Mouse (Mus musculus) layer of hippocampus, adult 2 months (tissue): ENCODE data around the gene Dtx1. TPM values are rescaled to one million over a fixed set of nuclear protein-coding genes. Genes with fewer than 3 reads are reported as not detected.

Experiments
- DNase-seq, 2 experiments: peaks; one replicate each; pipeline ENCODE4 v3.0.0; 2022; ENCODE audit warnings: low spot score in 2 of 2
- H3K27ac ChIP-seq: fragments of 200-600 bp; 2 replicates; pipeline ENCODE4 v1.8.1; 2022
- H3K4me3 ChIP-seq: fragments of 200-600 bp; 2 replicates; pipeline ENCODE4 v1.8.1; 2022; ENCODE audit warnings: mild to moderate bottlenecking
- CTCF ChIP-seq: fragments of 200-600 bp; conservative IDR thresholded peaks from 2 replicates; pipeline ENCODE4 v1.8.1; 2022; ENCODE audit warnings: antibody characterized with exemption, mild to moderate bottlenecking, moderate library complexity
- total RNA-seq, 2 experiments: library from RNA; stranded (reverse); gene quantifications; 2 replicates each; pipeline ENCODE4 v1.2.3; 2021

The Dtx1 gene
- total RNA-seq, 2 experiments from 2014 or later: 70.9 to 73.9 TPM

DNA sequence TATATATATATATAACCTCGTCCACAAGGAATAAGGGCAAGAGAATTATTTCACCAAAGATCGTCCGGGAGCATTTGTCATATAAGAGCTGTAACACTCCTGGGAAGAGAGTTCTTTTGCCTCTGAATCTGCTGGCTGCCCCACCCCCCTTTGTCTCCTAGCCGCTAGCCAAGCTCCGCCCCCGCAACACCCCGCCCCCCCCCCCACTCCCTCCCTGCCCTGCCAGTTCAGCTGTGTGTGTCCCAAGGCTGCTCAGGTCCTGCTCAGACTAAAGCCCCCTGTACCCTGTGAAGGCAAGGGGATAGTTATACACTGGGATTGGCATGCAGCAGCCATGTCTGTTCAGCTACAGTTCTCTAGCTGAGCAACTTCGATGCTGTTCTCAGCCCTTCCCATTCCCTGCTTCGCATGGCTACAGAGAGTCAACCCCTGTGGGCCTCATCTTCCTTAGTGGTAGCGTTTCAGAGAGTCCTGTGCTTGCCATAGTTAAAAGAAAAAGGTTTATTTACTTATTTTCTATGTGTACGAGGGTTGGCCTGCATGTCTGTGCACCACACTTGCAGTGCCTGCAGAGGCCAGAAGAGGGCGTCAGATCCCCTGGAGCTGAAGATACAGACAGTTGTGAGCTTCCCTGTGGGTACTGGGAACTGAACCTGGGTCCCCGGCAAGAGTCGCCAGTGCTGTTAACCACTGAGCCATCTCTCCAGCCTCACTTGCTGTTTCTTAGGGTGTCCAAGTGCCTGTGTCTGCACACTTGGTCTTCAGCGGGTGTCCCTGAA lies 7.1 kb upstream of the Dtx1 start:
- H3K4me3 ChIP-seq: no peak overlapping the region
- H3K27ac ChIP-seq: no peak overlapping the region
- DNase-seq: no peak
- TF ChIP-seq CTCF: peak; percentile 52

DNA sequence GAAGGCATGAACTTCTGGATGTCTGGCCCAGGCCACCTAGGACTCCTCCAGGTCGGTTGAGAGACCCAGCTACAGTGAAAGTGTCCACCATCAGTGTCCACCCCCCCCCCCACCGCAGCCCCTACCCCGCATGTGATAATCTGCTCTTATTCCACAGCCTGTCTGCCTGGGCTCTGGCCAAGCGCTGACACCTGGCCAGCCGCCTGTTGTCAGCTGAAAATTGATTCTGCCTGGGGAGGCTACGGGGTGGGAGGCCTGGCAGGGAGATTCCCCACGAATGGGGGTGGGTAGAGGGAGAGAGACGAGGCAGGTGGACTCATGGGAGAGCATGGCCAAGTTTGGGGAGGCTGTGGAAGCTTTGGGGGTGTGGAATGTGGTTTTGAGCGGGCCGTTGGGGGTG lies 5.4 kb upstream of the Dtx1 start:
- H3K4me3 ChIP-seq: no peak overlapping the region
- H3K27ac ChIP-seq: 0 out of 2 replicates have a peak overlapping the region, but pooled peaks have one; percentile 0
- DNase-seq: peak in 1 of 2 experiments; percentile 51
- no peak for TF ChIP-seq CTCF

- TF ChIP-seq CTCF: peak; percentile 98
- 0 out of 2 replicates have a peak overlapping the region, but pooled peaks have one; percentile 23 for H3K27ac ChIP-seq
- H3K4me3 ChIP-seq: no peak overlapping the region; the same call in 1 of the 2 replicates
- peak; percentile 83 to 93 for DNase-seq
Observed at GRCm38 (mm10) chr5:120714314-120714713, 2.6 kb upstream of the Dtx1 start.

DNA sequence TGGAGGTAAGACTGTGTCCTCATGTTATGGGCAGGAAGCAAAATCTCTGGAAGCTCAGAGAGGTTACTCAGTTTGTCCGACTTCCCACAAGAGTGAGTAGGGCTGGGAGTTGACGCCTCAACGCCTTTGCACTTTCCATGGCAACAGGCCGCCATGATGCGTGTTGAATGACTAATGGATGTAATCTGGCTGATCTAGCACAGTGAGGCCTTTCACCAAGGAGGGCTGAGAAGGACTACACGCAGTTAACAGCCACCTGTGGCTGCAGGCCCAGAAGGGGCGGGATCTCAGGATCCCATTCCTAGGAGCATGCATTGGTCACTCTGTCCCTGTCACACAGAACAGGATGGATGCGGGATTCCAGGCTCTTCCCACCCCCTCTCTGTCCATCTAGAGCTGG lies 994 bp upstream of the Dtx1 start:
- Histone ChIP-seq H3K27ac (no peak overlapping the region), H3K4me3 (no peak overlapping the region)
- DNase-seq: peak in 1 of 2 experiments; percentile 34
- TF ChIP-seq CTCF: no peak

DNA sequence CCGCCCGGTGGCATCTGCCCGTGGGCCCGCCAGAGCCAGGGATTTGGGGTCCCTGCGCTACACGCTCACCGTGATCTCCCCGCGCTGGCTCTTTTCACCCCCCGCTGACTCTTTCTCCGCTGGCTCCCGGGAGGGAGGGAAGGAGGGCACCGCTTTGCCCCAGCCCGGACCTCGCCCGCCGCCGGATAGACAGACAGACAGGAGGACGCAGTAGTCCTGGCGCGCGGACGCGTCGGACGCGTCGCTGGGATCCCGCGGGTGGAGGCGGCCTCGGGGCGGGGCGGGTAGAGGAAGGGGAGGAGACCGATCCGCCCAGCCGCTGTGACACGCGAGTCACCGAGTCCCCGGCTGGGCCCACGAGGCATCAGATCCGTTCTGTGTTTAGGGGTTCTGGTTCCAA lies 311 bp downstream of the Dtx1 start:
- H3K4me3 ChIP-seq: peak overlapping the region; percentile 88
- DNase-seq: peak; percentile 84 to 86
- no peak for TF ChIP-seq CTCF
- peak overlapping the region; percentile 92 for H3K27ac ChIP-seq

GRCm38 (mm10) chr5:120710826-120711248 lies 890 bp downstream of the Dtx1 start:
- peak overlapping the region; percentile 92 for H3K27ac ChIP-seq
- DNase-seq: peak; percentile 30 to 51
- peak overlapping the region; percentile 88 for H3K4me3 ChIP-seq
- TF ChIP-seq CTCF: no peak

DNA sequence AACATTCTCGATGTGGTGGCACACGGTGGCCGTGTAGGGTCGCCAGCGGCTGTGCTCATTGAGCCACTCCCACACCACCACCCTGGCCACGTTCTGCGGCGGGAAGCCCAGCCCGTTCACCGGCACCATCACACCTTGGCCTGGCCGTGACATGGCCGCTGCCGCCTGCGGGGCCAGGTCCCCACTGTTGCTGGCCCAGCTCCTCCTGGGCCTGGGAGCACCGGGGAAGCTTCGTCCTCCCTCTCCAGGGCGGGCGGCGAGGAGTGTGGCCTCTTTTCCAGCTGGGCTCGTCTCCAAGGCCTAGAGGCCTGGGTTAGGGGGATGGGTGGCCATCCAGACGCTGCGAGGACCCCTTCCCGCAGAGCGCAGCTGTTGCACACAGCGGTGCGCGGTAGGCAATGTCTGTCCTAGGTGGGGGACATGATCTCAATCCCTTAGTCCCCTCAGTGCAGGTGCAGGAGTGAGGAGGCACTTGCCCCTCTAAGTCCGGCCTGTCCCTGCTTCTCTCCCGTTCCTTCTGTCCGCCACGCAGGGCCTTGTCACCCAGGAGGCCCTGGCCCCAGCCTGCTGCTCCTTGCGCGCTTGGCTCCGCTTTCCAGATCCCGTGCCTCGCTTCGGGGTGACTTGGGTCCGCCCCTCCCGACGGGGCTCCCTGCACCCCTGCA lies 1.4 kb downstream of the Dtx1 start:
- DNase-seq: peak; percentile 41 to 44
- no peak for TF ChIP-seq CTCF
- peak overlapping the region; percentile 92 for H3K27ac ChIP-seq
- H3K4me3 ChIP-seq: peak overlapping the region; percentile 88

DNA sequence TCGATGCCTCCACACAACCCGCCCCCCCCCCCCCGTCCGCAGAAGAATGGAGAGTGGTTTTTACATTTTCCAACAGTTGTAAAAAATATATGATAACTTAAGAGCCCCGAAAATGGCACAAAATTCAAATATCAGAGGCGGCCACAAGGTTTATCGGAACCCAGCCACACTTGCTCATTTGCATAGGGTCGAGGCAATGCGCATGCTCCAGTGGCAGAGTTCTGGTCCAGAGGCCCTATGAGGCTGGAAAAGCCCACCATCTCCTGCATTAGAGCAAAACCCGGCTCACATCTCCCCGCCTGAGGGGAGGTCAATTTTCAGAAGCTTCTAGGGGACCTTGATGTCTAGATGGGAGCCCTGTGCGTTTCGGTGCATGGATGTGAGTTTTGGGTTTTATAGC lies 4.8 kb downstream of the Dtx1 start:
- no peak for TF ChIP-seq CTCF
- no peak for DNase-seq
- H3K27ac ChIP-seq: peak overlapping the region; percentile 39; the same call in 1 of the 2 replicates
- H3K4me3 ChIP-seq: peak overlapping the region; percentile 31

DNA sequence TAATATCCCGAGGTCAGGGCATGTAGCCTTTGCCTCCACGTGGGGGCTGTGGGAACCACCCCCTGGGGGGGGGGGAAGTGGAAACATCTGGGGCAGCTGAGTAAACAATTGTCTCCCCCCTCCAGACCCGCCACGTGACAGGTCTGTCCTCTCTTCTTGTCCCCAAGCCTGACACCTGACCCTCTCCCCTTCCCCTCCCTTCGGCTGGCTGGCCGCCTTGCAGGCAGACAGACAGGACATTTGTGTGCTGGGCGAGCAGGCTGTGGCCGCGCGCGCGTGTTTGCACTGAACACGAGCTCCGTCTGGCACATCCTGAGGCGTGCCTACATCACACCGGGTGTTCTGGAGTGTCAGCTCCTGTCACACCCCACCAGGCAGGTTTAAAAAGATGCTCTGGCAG lies 5.2 kb downstream of the Dtx1 start:
- Histone ChIP-seq H3K4me3 (peak overlapping the region; percentile 31), H3K27ac (peak overlapping the region; percentile 39; the same call in 1 of the 2 replicates)
- TF ChIP-seq CTCF: no peak
- DNase-seq: no peak

DNA sequence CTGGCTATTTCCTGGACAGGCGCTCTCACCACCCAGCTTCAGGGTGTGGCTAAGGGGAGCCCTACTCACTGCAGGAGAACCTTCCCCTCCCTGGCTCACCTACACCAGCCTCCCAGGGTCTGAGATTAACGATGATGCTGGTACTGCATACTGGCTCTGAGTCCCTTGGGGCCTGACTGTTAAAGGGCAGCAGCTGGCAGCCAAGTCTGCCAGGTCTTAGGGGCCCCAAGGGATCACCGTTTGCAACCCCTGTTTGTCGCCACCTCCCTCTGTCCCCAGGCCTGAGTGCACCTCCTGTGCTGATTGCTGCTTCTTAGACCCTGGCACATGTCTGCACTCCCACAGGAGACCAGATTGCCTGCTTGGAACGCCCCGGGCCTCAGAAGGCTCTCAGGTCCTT lies 7.3 kb downstream of the Dtx1 start:
- TF ChIP-seq CTCF: no peak
- no peak overlapping the region for H3K4me3 ChIP-seq
- H3K27ac ChIP-seq: no peak overlapping the region
- no peak for DNase-seq

DNA sequence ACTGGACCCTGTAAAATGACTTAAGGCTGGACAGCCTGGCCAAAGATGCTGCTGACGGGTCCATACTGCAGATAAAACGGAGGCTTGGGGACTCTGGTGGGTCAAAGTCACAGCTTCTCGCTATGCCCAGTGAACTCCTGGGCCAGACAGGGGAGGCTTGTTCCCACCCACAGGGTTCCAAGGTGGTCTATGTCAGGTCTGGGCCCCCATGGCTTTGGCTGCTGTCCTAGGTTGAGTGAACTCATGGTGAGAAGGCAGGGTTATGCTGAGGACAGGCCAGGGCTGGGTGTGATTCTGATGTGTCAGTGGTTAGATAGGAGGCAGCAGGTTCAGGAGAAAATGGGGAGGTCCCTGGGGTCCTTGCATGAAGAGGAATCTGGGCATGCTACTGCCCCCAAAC lies 8.1 kb downstream of the Dtx1 start:
- no peak overlapping the region for H3K4me3 ChIP-seq
- H3K27ac ChIP-seq: no peak overlapping the region
- no peak for DNase-seq
- TF ChIP-seq CTCF: no peak

DNA sequence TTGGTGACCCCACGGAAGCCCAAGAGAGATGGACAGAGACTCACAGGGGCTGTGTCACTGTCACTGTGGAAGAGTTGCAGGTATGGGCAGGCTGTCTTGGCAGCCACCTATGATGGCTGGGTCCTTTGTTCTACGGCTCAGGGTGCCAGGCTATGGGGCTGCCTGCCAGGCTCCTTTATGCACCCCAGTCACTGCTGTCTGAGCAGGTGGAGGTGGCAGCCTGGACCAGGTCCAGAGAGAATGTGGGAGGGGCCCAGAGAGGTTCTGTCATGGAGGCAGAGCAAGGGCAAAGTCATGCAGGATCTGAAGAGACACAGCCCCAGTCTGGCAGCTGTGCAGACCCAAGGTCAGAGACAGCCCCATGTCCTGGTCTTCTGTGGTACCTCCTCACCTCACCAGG lies 8.8 kb downstream of the Dtx1 start:
- Histone ChIP-seq H3K27ac (no peak overlapping the region), H3K4me3 (no peak overlapping the region)
- no peak for TF ChIP-seq CTCF
- no peak for DNase-seq

- Histone ChIP-seq H3K4me3 (no peak overlapping the region), H3K27ac (no peak overlapping the region)
- TF ChIP-seq CTCF: no peak
- no peak for DNase-seq
Observed at GRCm38 (mm10) chr5:120702421-120702820, 9.3 kb downstream of the Dtx1 start.
